Mouse (Mus musculus) heart, postnatal 0 days (tissue): ENCODE data around the gene Plekha6.

Experiments used
- CTCF ChIP-seq: IDR thresholded peaks from 2 replicates; pipeline ENCODE4 v1.5.1; 2016; ENCODE audit warnings: antibody characterized with exemption, control low read depth, low read depth
- EP300 ChIP-seq: IDR thresholded peaks from 2 replicates; pipeline ENCODE4 v1.6.1; 2016; ENCODE audit warnings: antibody characterized with exemption, low read depth

GRCm38 (mm10) chr1:133347693-133348520 lies 183.9 kb downstream of the Plekha6 start:
- TF ChIP-seq CTCF (no peak), EP300 (no peak)
